Mouse (Mus musculus) embryonic facial prominence, embryonic 10.5 days (tissue): ENCODE data around the gene Sema3b. TPM values are rescaled to one million over a fixed set of nuclear protein-coding genes. Genes with fewer than 3 reads are reported as not detected.

Source experiments
- DNase-seq: peaks from one replicate; pipeline ENCODE4 v3.0.0-alpha.2; 2017; ENCODE audit warnings: low spot score
- H3K27ac ChIP-seq: fragments of 300-500 bp; sonication (generic); replicated peaks from 2 replicates; pipeline ENCODE4 v1.5.1; 2016; ENCODE audit warnings: mild to moderate bottlenecking
- H3K27me3 ChIP-seq: fragments of 300-500 bp; sonication (generic); replicated peaks from 2 replicates; pipeline ENCODE4 v1.6.1; 2016; ENCODE audit warnings: low read depth, mild to moderate bottlenecking; ENCODE audit not compliant: poor library complexity, severe bottlenecking
- H3K36me3 ChIP-seq: fragments of 300-500 bp; sonication (generic); replicated peaks from 2 replicates; pipeline ENCODE4 v1.6.1; 2016; ENCODE audit warnings: mild to moderate bottlenecking, moderate library complexity
- H3K4me1 ChIP-seq: fragments of 300-500 bp; sonication (generic); 2 replicates; pipeline ENCODE4 v1.6.1; 2016
- H3K4me3 ChIP-seq: fragments of 300-500 bp; sonication (generic); 2 replicates; pipeline ENCODE4 v1.5.1; 2016; ENCODE audit warnings: mild to moderate bottlenecking, moderate library complexity
- H3K9me3 ChIP-seq: fragments of 300-500 bp; sonication (generic); 2 replicates; pipeline ENCODE4 v1.6.1; 2016; ENCODE audit warnings: mild to moderate bottlenecking
- WGBS: fragments of 180-500 bp; shearing (Covaris S2); methylation state at CpG from one replicate; pipeline ENCODE4 v1.1.7; 2016; 5-methylcytosine and 5-hydroxymethylcytosine counted together
- polyA plus RNA-seq: library from polyadenylated mRNA; unstranded; fragments of >200 nt; fragmentation: Nextera tagmentation; extraction: Ambion mirVana; gene quantifications from 2 replicates; pipeline ENCODE4 v1.2.1, GENCODE M21; 2016

Sema3b gene
- 2.7 TPM in 2 replicates for polyA plus RNA-seq

GRCm38 (mm10) chr9:107608741-107609432 lies at the start of gene Sema3b:
TSS of gene Sema3b (minus strand) at chr9:107609229.
- Histone ChIP-seq H3K27me3 (peaks cover 10% of the 10 kb centered on the region), H3K9me3 (no peaks in the 10 kb centered on the region), H3K27ac (peak within 1 kb of the TSS; percentile 80), H3K4me1 (peaks cover 94% of the 10 kb centered on the region), H3K36me3 (peaks cover 4% of the 10 kb centered on the region), H3K4me3 (peak within 1 kb of the TSS; percentile 33)
- 34% methylated on average over 12 of the region's 12 CpGs for WGBS
- peak; percentile 61 for DNase-seq

DNA sequence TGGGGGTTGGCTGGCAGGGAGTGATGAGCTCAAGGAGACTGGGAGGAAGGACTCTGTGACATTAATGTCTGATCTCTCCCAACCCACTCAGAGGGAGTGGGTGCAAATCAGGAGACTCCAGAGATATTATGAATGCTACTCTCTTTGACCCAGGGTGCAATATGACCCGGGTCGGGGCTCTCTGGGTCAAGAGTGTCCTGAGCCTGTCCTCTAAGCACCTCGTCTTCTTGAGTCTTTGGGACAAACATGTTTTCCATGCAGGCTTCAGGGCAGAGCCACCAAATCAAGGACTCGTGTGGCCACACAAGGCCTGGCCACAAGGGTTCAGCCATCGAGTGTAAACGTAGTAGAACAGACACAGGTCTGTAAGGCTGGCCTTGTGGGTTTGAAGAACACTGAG lies 49.1 kb upstream of the Sema3b start:
- Histone ChIP-seq H3K27me3 (0 out of 2 replicates have a peak, but pooled peaks cover 6% of the 10 kb centered on the region), H3K9me3 (no peaks in the 10 kb centered on the region), H3K4me3 (no peak overlapping the region), H3K4me1 (peaks cover 20% of the 10 kb centered on the region), H3K36me3 (no peaks in the 10 kb centered on the region), H3K27ac (no peak overlapping the region)
- 82% methylated on average over 6 of the region's 6 CpGs for WGBS
- DNase-seq: no peak

GRCm38 (mm10) chr9:107657144-107657543 lies 48.1 kb upstream of the Sema3b start:
- Histone ChIP-seq H3K4me1 (peaks cover 13% of the 10 kb centered on the region), H3K36me3 (no peaks in the 10 kb centered on the region), H3K27ac (no peak overlapping the region), H3K9me3 (no peaks in the 10 kb centered on the region), H3K27me3 (0 out of 2 replicates have a peak, but pooled peaks cover 6% of the 10 kb centered on the region), H3K4me3 (no peak overlapping the region)
- WGBS: 87% methylated on average over 5 of the region's 5 CpGs
- no peak for DNase-seq

DNA sequence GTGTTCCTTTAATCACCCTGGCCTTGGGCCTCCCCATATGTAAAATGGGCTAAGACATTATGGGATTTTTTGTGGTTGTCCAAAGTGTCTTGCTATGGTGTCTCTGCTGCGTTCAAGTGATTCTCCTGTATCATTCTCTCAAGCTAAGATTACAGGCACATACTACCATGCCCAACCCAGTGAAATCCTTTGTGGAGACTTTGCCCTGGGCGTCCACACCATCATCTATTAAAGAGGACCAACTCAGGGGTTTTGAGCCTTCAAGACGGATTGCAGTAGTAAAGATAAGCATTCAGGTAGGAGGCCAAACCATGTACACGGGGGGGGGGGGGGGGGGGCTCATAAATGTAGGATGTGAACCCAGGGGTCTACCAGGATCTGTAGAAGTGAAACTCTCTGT lies 45.6 kb upstream of the Sema3b start:
- WGBS: 84% methylated on average over 4 of the region's 4 CpGs
- H3K27me3 ChIP-seq: 0 out of 2 replicates have a peak, but pooled peaks cover 6% of the 10 kb centered on the region
- H3K27ac ChIP-seq: no peak overlapping the region
- no peaks in the 10 kb centered on the region for H3K9me3 ChIP-seq
- peaks cover 15% of the 10 kb centered on the region for H3K4me1 ChIP-seq
- DNase-seq: no peak
- H3K36me3 ChIP-seq: no peaks in the 10 kb centered on the region
- no peak overlapping the region for H3K4me3 ChIP-seq

DNA sequence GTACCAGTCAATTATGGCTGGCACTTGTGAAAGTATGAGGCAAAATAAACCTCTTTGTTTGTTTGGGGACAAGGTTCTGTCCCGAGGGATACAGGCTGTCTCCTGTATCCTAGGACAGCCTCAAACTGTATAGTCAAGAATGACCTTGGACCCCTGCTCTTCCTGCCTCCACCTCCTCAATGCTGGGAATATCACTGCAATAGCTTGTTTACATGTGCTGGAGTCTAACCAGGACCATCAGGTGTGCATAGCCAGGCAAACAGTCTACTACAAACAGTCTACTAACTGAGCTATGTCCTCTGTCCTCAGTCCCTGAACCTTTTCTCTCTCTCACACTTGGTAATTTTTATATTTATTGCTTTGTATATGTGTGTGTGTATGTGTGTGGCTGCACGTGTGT lies 44.4 kb upstream of the Sema3b start:
- no peak for DNase-seq
- no peak overlapping the region for H3K4me3 ChIP-seq
- H3K4me1 ChIP-seq: peaks cover 13% of the 10 kb centered on the region
- WGBS: 79% methylated on average over 2 of the region's 2 CpGs
- H3K9me3 ChIP-seq: no peaks in the 10 kb centered on the region
- H3K27me3 ChIP-seq: 0 out of 2 replicates have a peak, but pooled peaks cover 3% of the 10 kb centered on the region
- H3K27ac ChIP-seq: no peak overlapping the region
- H3K36me3 ChIP-seq: no peaks in the 10 kb centered on the region

GRCm38 (mm10) chr9:107650708-107651481 lies 41.9 kb upstream of the Sema3b start:
- WGBS: 56% methylated on average over 12 of the region's 12 CpGs
- no peak overlapping the region for H3K4me3 ChIP-seq
- DNase-seq: no peak
- H3K27me3 ChIP-seq: 0 out of 2 replicates have a peak, but pooled peaks cover 3% of the 10 kb centered on the region
- H3K9me3 ChIP-seq: no peaks in the 10 kb centered on the region
- H3K27ac ChIP-seq: peak overlapping the region; percentile 12; the same call in 1 of the 2 replicates
- H3K4me1 ChIP-seq: peaks cover 10% of the 10 kb centered on the region
- H3K36me3 ChIP-seq: no peaks in the 10 kb centered on the region

GRCm38 (mm10) chr9:107650225-107650624 lies 41.2 kb upstream of the Sema3b start:
- no peak for DNase-seq
- 78% methylated on average over 7 of the region's 7 CpGs for WGBS
- H3K4me1 ChIP-seq: peaks cover 15% of the 10 kb centered on the region
- no peak overlapping the region for H3K4me3 ChIP-seq
- no peaks in the 10 kb centered on the region for H3K36me3 ChIP-seq
- 0 out of 2 replicates have a peak, but pooled peaks cover 3% of the 10 kb centered on the region for H3K27me3 ChIP-seq
- H3K9me3 ChIP-seq: no peaks in the 10 kb centered on the region
- peak overlapping the region; percentile 12; the same call in 1 of the 2 replicates for H3K27ac ChIP-seq

DNA sequence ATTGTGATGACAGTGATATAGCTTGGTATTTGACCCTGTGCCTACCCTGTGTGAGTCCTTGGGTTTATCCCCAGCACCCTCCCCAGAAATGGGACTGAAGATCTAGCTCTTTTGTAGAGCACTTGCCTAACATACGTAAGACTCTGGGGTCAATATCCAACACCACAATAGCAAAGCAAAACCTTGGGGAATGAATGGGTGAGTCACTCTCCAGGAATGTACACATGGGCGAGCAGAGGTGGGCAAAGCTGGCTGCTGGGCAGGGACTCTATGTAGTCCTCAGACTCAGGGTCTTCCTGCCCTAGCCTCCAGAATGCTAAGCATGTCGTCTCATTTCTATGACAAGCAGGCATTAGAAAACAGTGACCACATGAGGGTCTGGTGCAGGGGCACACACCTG lies 39.7 kb upstream of the Sema3b start:
- Histone ChIP-seq H3K4me3 (no peak overlapping the region), H3K27me3 (0 out of 2 replicates have a peak, but pooled peaks cover 7% of the 10 kb centered on the region), H3K9me3 (no peaks in the 10 kb centered on the region), H3K27ac (no peak overlapping the region), H3K4me1 (peaks cover 29% of the 10 kb centered on the region), H3K36me3 (no peaks in the 10 kb centered on the region)
- 79% methylated on average over 3 of the region's 3 CpGs for WGBS
- DNase-seq: no peak

- Histone ChIP-seq H3K27ac (no peak overlapping the region), H3K27me3 (0 out of 2 replicates have a peak, but pooled peaks cover 7% of the 10 kb centered on the region), H3K4me1 (peaks cover 30% of the 10 kb centered on the region), H3K4me3 (no peak overlapping the region), H3K9me3 (no peaks in the 10 kb centered on the region), H3K36me3 (no peaks in the 10 kb centered on the region)
- no peak for DNase-seq
- WGBS: 79% methylated on average over 6 of the region's 6 CpGs
Measured at GRCm38 (mm10) chr9:107646975-107647374, 37.9 kb upstream of the Sema3b start.

DNA sequence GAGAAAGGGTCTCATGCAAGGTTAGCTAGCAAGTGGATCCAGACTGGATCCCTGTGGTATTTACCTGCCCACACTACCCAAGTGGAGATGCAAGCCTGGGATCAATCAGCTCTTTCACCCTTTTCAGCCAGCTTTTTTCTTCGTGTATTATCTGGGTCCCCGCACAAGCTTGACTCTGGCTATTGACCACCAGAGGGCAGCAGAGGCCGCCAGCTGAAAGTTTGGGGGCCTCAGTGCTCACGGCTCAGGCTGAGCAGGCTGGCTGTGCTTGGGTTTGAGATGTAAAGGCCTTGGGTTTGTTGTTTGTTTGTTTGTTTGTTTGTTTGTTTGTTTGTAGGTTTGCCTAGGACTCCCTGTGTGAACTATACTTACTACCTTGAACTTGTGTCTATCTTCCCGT lies 36.5 kb upstream of the Sema3b start:
- Histone ChIP-seq H3K4me1 (peaks cover 36% of the 10 kb centered on the region), H3K9me3 (no peaks in the 10 kb centered on the region), H3K36me3 (no peaks in the 10 kb centered on the region), H3K27me3 (0 out of 2 replicates have a peak, but pooled peaks cover 4% of the 10 kb centered on the region), H3K27ac (no peak overlapping the region), H3K4me3 (no peak overlapping the region)
- 10% methylated on average over 5 of the region's 5 CpGs for WGBS
- DNase-seq: peak; percentile 88

- DNase-seq: no peak
- WGBS: 55% methylated on average over 7 of the region's 7 CpGs
- peak overlapping the region; percentile 83 for H3K27ac ChIP-seq
- no peaks in the 10 kb centered on the region for H3K36me3 ChIP-seq
- H3K27me3 ChIP-seq: 0 out of 2 replicates have a peak, but pooled peaks cover 4% of the 10 kb centered on the region
- no peaks in the 10 kb centered on the region for H3K9me3 ChIP-seq
- H3K4me1 ChIP-seq: peaks cover 38% of the 10 kb centered on the region
- peak overlapping the region; percentile 53 for H3K4me3 ChIP-seq
Measured at GRCm38 (mm10) chr9:107645153-107645510, 36.1 kb upstream of the Sema3b start.

- Histone ChIP-seq H3K4me1 (peaks cover 44% of the 10 kb centered on the region), H3K36me3 (no peaks in the 10 kb centered on the region), H3K27ac (peak overlapping the region; percentile 83), H3K4me3 (peak overlapping the region; percentile 53), H3K27me3 (0 out of 2 replicates have a peak, but pooled peaks cover 4% of the 10 kb centered on the region), H3K9me3 (no peaks in the 10 kb centered on the region)
- DNase-seq: peak; percentile 95
- WGBS: 6% methylated on average over 35 of the region's 35 CpGs
Measured at GRCm38 (mm10) chr9:107644495-107645152, 35.6 kb upstream of the Sema3b start.
